Mouse (Mus musculus) adrenal gland, postnatal 10 days (tissue): ENCODE results near the gene Lnx1. TPM values are rescaled to one million over a fixed set of nuclear protein-coding genes. Genes with fewer than 3 reads are reported as not detected.
A peak's percentile ranks its signal among the peaks of the same experiment; 100 is the strongest.

Source experiments
- DNase-seq: peaks from one replicate; pipeline ENCODE4 v3.0.0; 2021; ENCODE audit warnings: mixed read lengths
- total RNA-seq, 2 experiments: library from RNA; stranded (reverse); gene quantifications; 2 replicates each; pipeline ENCODE4 v1.2.3; 2021

Lnx1 gene
- total RNA-seq, 2 experiments from 2014 or later, result 4.4 to 4.5 TPM

- no peak for DNase-seq
These were observed 53.6 kb downstream of the Lnx1 start for GRCm38 (mm10) chr5:74649122-74649521.

- no peak for DNase-seq
These were observed 54.5 kb downstream of the Lnx1 start for GRCm38 (mm10) chr5:74648216-74648615.

GRCm38 (mm10) chr5:74647584-74647984 is 55.1 kb downstream of the Lnx1 start:
- no peak for DNase-seq

- no peak for DNase-seq
These were observed 60.4 kb downstream of the Lnx1 start for GRCm38 (mm10) chr5:74642291-74642690.

- DNase-seq, result peak; percentile 60
These were observed 61.7 kb downstream of the Lnx1 start for GRCm38 (mm10) chr5:74641000-74641399.

GRCm38 (mm10) chr5:74640504-74640903 is 62.2 kb downstream of the Lnx1 start:
- DNase-seq, result no peak

GRCm38 (mm10) chr5:74639516-74639915 is 63.2 kb downstream of the Lnx1 start:
- no peak for DNase-seq

- DNase-seq, result no peak
These were observed 68.3 kb downstream of the Lnx1 start for GRCm38 (mm10) chr5:74634391-74634790.

GRCm38 (mm10) chr5:74633453-74633852 is 69.3 kb downstream of the Lnx1 start:
- no peak for DNase-seq

- DNase-seq, result no peak
These were observed 70.2 kb downstream of the Lnx1 start for GRCm38 (mm10) chr5:74632369-74633114.

GRCm38 (mm10) chr5:74628001-74628400 is 74.7 kb downstream of the Lnx1 start:
- no peak for DNase-seq

GRCm38 (mm10) chr5:74624385-74624784 is 78.3 kb downstream of the Lnx1 start:
- no peak for DNase-seq

GRCm38 (mm10) chr5:74623316-74624000 is 79.3 kb downstream of the Lnx1 start:
- no peak for DNase-seq

GRCm38 (mm10) chr5:74621691-74622470 is 80.8 kb downstream of the Lnx1 start:
- DNase-seq, result no peak

GRCm38 (mm10) chr5:74618573-74619059 is 84.1 kb downstream of the Lnx1 start:
- peak; percentile 53 for DNase-seq

- no peak for DNase-seq
These were observed 84.7 kb downstream of the Lnx1 start for GRCm38 (mm10) chr5:74617816-74618572.

GRCm38 (mm10) chr5:74613491-74614151 is 89.1 kb downstream of the Lnx1 start:
- peak; percentile 30 for DNase-seq

GRCm38 (mm10) chr5:74612713-74613112 is 90.0 kb downstream of the Lnx1 start:
- DNase-seq, result no peak

GRCm38 (mm10) chr5:74610511-74610910 is 92.2 kb downstream of the Lnx1 start:
- no peak for DNase-seq

- DNase-seq, result no peak
These were observed 96.5 kb downstream of the Lnx1 start for GRCm38 (mm10) chr5:74606213-74606612.

GRCm38 (mm10) chr5:74603306-74603705 is 99.4 kb downstream of the Lnx1 start:
- DNase-seq, result no peak
